Mouse (Mus musculus): Measurements from ENCODE around the gene Evx1. TPM values are rescaled to one million over a fixed set of nuclear protein-coding genes. Genes with fewer than 3 reads are reported as not detected.
"Not testable (repeated sequence)": the region's sequence is repeated elsewhere in the genome, so short reads cannot be mapped to it uniquely, and the experiment has no call there.

The Evx1 gene
- polyA plus RNA-seq, 1 experiment from 2014 or later: not detected

DNA sequence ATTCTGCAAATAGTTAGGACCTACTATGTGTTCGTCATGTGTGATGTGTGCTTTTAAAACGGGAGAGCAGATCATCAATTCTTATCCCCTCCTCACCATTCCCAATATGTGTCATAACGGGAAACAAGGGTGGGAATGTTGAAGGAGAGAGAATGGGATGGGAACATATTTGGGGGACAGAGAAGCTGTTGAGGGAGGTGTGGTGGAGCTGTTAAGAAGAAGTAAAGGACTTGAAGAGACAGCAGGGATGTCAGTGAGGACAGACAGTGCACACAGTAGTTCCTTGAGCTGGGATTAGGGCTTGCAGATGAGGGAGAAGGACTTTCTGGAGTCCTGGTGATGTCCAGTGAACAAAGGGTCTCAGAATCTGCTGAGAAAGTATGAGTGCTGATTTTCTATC lies 10.8 kb downstream of the Evx1 start:
- Histone ChIP-seq H3K4me2 (no peak overlapping the region), H3K9ac (no peak overlapping the region), H3K4me1 (peaks cover 4% of the 10 kb centered on the region; the same call in 1 of the 2 replicates), H3K4me3 (no peak overlapping the region), H3K27ac (replicated peaks) (no peak overlapping the region), H3K9me3 (no peaks in the 10 kb centered on the region), H3K36me3 (no peaks in the 10 kb centered on the region), H3K27me3 (replicated peaks) (peaks cover 92% of the 10 kb centered on the region)
- no peak for ATAC-seq (ENCODE audit: extremely low read depth, insufficient number of reproducible peaks, low FRiP score, low TSS enrichment)
- WGBS: 57% methylated on average over 3 of the region's 3 CpGs

DNA sequence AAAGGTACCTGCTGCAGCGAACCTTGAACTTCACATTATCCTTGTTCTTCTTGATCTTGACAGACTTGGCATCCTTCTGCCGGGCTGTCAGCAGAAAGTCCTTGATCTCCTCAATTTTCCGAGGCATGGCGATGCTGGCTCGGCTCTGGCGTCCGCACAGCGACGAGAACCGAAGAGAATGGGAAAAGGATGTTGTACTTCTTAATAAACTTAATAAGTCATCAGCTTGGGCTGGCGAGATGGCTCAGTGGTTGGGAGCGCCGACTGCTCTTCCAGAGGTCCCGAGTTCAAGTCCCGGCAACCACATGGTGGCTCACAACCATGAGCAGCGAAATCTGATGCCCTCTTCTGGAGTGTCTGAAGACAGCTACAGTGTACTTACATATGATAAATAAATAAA lies 33.5 kb downstream of the Evx1 start:
- ATAC-seq (ENCODE audit: extremely low read depth, insufficient number of reproducible peaks, low FRiP score, low TSS enrichment); H3K36me3 ChIP-seq; H3K9ac ChIP-seq; H3K9me3 ChIP-seq; H3K4me2 ChIP-seq; H3K4me3 ChIP-seq; H3K27ac ChIP-seq (replicated peaks); H3K4me1 ChIP-seq; H3K27me3 ChIP-seq (replicated peaks): not testable (repeated sequence)
- WGBS: 84% methylated on average over 16 of the region's 16 CpGs

DNA sequence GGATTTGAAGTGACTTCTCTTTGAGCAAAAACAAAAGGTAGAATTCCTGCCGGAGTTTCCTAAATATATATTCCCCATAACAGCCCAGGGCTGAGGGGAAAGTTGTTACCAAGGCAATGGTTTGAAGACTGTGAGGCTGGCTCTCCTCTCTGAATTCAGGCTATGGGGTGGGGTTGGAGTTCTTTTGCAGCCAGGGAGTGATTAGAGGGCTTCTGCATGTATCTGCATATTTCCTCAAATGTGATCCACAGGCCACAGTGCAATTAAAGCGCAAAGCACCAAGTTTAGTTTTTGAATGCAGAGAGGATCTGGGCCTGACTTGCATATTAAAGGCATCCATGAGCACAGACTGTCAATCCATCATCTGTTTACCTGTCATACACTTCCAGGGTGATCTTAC lies 52.7 kb downstream of the Evx1 start:
- no peaks in the 10 kb centered on the region for H3K36me3 ChIP-seq
- no peak overlapping the region for H3K27ac ChIP-seq (replicated peaks)
- H3K4me2 ChIP-seq: no peak overlapping the region
- 78% methylated on average over 2 of the region's 2 CpGs for WGBS
- H3K9ac ChIP-seq: no peak overlapping the region
- H3K9me3 ChIP-seq: no peaks in the 10 kb centered on the region
- H3K27me3 ChIP-seq (replicated peaks): no peaks in the 10 kb centered on the region
- no peak for ATAC-seq (ENCODE audit: extremely low read depth, insufficient number of reproducible peaks, low FRiP score, low TSS enrichment)
- peaks cover 11% of the 10 kb centered on the region; the same call in 1 of the 2 replicates for H3K4me1 ChIP-seq
- H3K4me3 ChIP-seq: no peak overlapping the region

DNA sequence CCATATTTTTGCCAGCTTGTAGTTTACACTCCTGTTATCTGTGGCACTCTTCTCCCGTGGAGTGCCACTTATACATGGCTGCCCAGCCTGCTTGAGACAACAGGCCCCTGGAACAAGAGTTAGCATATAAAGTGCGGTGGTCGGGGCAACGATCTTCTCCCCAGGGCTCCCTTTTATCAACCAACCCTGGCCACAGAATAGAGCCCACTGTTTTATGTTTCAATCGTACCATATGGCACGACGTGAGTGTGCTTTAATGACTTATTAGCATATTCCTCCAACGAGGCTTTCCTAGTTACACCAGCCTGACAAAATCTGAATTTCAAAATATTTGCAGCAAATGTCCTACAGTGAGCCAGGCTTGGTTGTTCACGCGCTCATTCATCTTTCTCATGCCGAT lies 53.2 kb downstream of the Evx1 start:
- no peaks in the 10 kb centered on the region for H3K36me3 ChIP-seq
- H3K4me3 ChIP-seq: no peak overlapping the region
- H3K4me1 ChIP-seq: peaks cover 11% of the 10 kb centered on the region; the same call in 1 of the 2 replicates
- H3K9ac ChIP-seq: no peak overlapping the region
- WGBS: 68% methylated on average over 11 of the region's 11 CpGs
- no peak for ATAC-seq (ENCODE audit: extremely low read depth, insufficient number of reproducible peaks, low FRiP score, low TSS enrichment)
- H3K27me3 ChIP-seq (replicated peaks): no peaks in the 10 kb centered on the region
- H3K4me2 ChIP-seq: no peak overlapping the region
- H3K27ac ChIP-seq (replicated peaks): no peak overlapping the region
- no peaks in the 10 kb centered on the region for H3K9me3 ChIP-seq

DNA sequence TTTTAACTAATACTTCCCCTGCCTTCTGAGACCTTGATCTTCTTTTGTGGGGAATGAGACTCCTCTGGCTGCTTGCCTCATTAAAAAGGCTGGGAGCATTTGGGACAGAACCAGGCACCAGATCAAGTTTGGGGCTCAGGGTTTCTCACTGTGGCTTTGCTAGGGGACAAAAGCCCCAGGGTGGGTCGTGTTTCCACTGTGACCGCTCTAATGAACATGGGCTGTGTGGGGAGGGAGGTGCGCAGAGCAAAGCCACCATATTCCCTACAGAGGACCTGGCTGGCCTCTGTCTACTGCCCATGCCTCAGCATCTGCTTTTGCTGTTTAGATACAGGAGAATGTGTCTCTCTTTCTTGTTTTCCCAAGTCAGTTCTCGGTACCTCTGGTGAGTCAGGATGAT lies 53.8 kb downstream of the Evx1 start:
- no peak overlapping the region for H3K9ac ChIP-seq
- H3K4me2 ChIP-seq: no peak overlapping the region
- H3K4me1 ChIP-seq: peaks cover 11% of the 10 kb centered on the region; the same call in 1 of the 2 replicates
- ATAC-seq (ENCODE audit: extremely low read depth, insufficient number of reproducible peaks, low FRiP score, low TSS enrichment): no peak
- no peaks in the 10 kb centered on the region for H3K27me3 ChIP-seq (replicated peaks)
- 75% methylated on average over 4 of the region's 4 CpGs for WGBS
- H3K36me3 ChIP-seq: no peaks in the 10 kb centered on the region
- no peaks in the 10 kb centered on the region for H3K9me3 ChIP-seq
- H3K4me3 ChIP-seq: no peak overlapping the region
- no peak overlapping the region for H3K27ac ChIP-seq (replicated peaks)

Other genes with a start within 250 kb of the Evx1 start
- gene Hoxa1, start 155.2 kb upstream of the Evx1 start, polyA plus RNA-seq (2015; fragmentation: Nextera tagmentation; extraction: Ambion mirVana): 0.97 and 1.6 TPM in 2 replicates
- 1.5 and 2.5 TPM in 2 replicates for gene Hoxa2, start 148.7 kb upstream of the Evx1 start, polyA plus RNA-seq (2015; fragmentation: Nextera tagmentation; extraction: Ambion mirVana)
- 0.15 and 0.33 TPM in 2 replicates for gene 5730596B20Rik, start 136.0 kb upstream of the Evx1 start, polyA plus RNA-seq (2015; fragmentation: Nextera tagmentation; extraction: Ambion mirVana)
- gene Hoxa4, start 121.7 kb upstream of the Evx1 start, polyA plus RNA-seq (2015; fragmentation: Nextera tagmentation; extraction: Ambion mirVana): 0.71 and 0.74 TPM in 2 replicates
- 3.6 and 5.9 TPM in 2 replicates for gene Hoxa5, start 108.9 kb upstream of the Evx1 start, polyA plus RNA-seq (2015; fragmentation: Nextera tagmentation; extraction: Ambion mirVana)
- gene Hoxa6, start 104.8 kb upstream of the Evx1 start, polyA plus RNA-seq (2015; fragmentation: Nextera tagmentation; extraction: Ambion mirVana): 0.40 TPM in 1 of 2 replicates, not detected in the other
- 0.99 and 1.2 TPM in 2 replicates for gene Hoxa3, start 100.2 kb upstream of the Evx1 start, polyA plus RNA-seq (2015; fragmentation: Nextera tagmentation; extraction: Ambion mirVana)
- not detected in 2 replicates for gene Gm28308, start 100.2 kb upstream of the Evx1 start, polyA plus RNA-seq (2015; fragmentation: Nextera tagmentation; extraction: Ambion mirVana)
- gene Hoxa7, start 91.6 kb upstream of the Evx1 start, polyA plus RNA-seq (2015; fragmentation: Nextera tagmentation; extraction: Ambion mirVana): 0.46 and 0.59 TPM in 2 replicates
- gene Hoxa9, start 82.4 kb upstream of the Evx1 start, polyA plus RNA-seq (2015; fragmentation: Nextera tagmentation; extraction: Ambion mirVana): 0.10 and 0.17 TPM in 2 replicates
- 0.09 TPM in 1 of 2 replicates, not detected in the other for gene Hoxa10, start 72.6 kb upstream of the Evx1 start, polyA plus RNA-seq (2015; fragmentation: Nextera tagmentation; extraction: Ambion mirVana)
- not detected in 2 replicates for gene Hoxa11, start 67.7 kb upstream of the Evx1 start, polyA plus RNA-seq (2015; fragmentation: Nextera tagmentation; extraction: Ambion mirVana)
- gene Hoxa13, start 52.6 kb upstream of the Evx1 start, polyA plus RNA-seq (2015; fragmentation: Nextera tagmentation; extraction: Ambion mirVana): not detected in 2 replicates